Mouse (Mus musculus) forebrain, embryonic 11.5 days (tissue): Measurements from ENCODE around the gene Atrn. TPM values are rescaled to one million over a fixed set of nuclear protein-coding genes. Genes with fewer than 3 reads are reported as not detected.

ENCODE experiments used
- ATAC-seq: fragments of 200-750 bp; cut with Nextera tagmentation; replicated peaks from 2 replicates; pipeline ENCODE4 v1.8.0; 2017; ENCODE audit warnings: moderate TSS enrichment; ENCODE audit not compliant: low FRiP score
- DNase-seq: peaks from one replicate; pipeline ENCODE4 v3.0.0-alpha.2; 2017; ENCODE audit warnings: low spot score
- H3K27ac ChIP-seq: fragments of 300-500 bp; sonication (generic); 2 replicates; pipeline ENCODE4 v1.5.1; 2014; ENCODE audit warnings: low read depth, low read length
- H3K27me3 ChIP-seq: fragments of 300-500 bp; sonication (generic); 2 replicates; pipeline ENCODE4 v1.6.1; 2014; ENCODE audit warnings: mild to moderate bottlenecking, low read length, mixed read lengths; ENCODE audit not compliant: control insufficient read depth, insufficient read depth
- H3K36me3 ChIP-seq: fragments of 300-500 bp; sonication (generic); 2 replicates; pipeline ENCODE4 v1.6.1; 2014; ENCODE audit warnings: mild to moderate bottlenecking, low read length, moderate library complexity, mixed read lengths; ENCODE audit not compliant: control insufficient read depth, insufficient read depth
- H3K4me1 ChIP-seq: fragments of 300-500 bp; sonication (generic); replicated peaks from 2 replicates; pipeline ENCODE4 v1.6.1; 2014; ENCODE audit warnings: low read length, mixed read lengths; ENCODE audit not compliant: control insufficient read depth, insufficient read depth
- H3K4me2 ChIP-seq: fragments of 300-500 bp; sonication (generic); 2 replicates; pipeline ENCODE4 v1.6.1; 2014; ENCODE audit warnings: low read depth, mild to moderate bottlenecking, low read length, moderate library complexity, mixed read lengths; ENCODE audit not compliant: severe bottlenecking
- H3K4me3 ChIP-seq: fragments of 300-500 bp; sonication (generic); 2 replicates; pipeline ENCODE4 v1.5.1; 2014; ENCODE audit warnings: low read depth, low read length
- H3K9ac ChIP-seq: fragments of 300-500 bp; sonication (generic); 2 replicates; pipeline ENCODE4 v1.6.1; 2014; ENCODE audit warnings: low read length
- H3K9me3 ChIP-seq: fragments of 300-500 bp; sonication (generic); 2 replicates; pipeline ENCODE4 v1.6.1; 2016; ENCODE audit warnings: low read length, mixed read lengths; ENCODE audit not compliant: control insufficient read depth
- WGBS: fragments of 180-500 bp; shearing (Covaris S2); extraction: QIAGEN DNeasy Blood & Tissue Kit; methylation state at CpG from one replicate; pipeline ENCODE4 v1.1.7; 2014; 5-methylcytosine and 5-hydroxymethylcytosine counted together
- polyA plus RNA-seq: library from polyadenylated mRNA; unstranded; fragments of >200 nt; fragmentation: Nextera tagmentation; extraction: Ambion mirVana; gene quantifications from 2 replicates; pipeline ENCODE4 v1.2.1, GENCODE M21; 2014

Gene Atrn
- polyA plus RNA-seq: 11.3 TPM in 2 replicates

DNA sequence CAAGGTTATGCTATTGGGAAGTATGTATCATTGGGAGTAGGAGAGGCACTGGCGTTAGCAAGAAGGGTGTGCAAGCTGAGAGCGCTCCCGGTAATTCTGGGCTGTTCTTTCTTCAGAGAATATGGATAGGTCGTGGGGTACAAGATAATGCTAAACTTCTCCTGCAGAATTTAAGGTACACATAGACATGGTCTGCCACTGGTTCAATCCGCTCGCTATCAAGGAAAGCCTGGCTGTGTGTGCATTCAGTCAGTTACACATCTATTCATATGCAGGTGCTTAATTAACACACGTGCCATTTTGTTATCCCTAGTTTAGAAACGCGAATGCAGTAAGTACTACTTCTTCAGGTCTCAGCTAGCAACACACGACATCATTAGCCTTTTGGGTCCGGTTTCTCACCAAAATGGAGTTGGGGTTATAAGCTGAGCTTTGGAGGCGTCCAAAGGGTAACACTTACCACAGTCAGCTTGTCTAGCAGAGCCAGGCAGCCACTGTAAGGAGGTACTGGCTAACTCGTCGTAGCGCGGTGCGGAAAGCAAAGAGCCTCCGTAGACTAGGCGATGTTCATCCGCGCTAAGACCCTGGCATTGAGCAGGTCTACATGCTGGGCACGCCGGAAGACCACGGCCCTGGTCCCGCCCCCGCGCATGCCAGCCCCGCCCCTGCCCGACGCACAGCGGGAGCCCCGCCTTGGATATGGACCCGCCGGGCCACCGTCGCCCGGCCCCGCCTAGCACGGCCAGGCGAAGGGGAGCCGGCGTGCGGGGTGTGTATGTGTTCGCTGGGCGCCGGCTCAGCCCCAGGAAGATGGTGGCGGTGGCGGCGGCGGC, at the start of gene Atrn, which contains the start of gene 4930402H24Rik:
Gene Atrn (plus strand): TSS at position 745 of the 833 bp plus-strand sequence.
Gene 4930402H24Rik (minus strand): TSS at position 656 of the 833 bp plus-strand sequence.
- no peaks in the 10 kb centered on the region for H3K9me3 ChIP-seq
- peaks cover 5% of the 10 kb centered on the region for H3K4me1 ChIP-seq
- H3K4me3 ChIP-seq: peak within 1 kb of the TSS; percentile 98
- 7% methylated on average over 46 of the region's 50 CpGs for WGBS
- no peaks in the 10 kb centered on the region for H3K36me3 ChIP-seq
- ATAC-seq (peak; percentile 97), DNase-seq (peak; percentile 98)
- H3K27ac ChIP-seq: peak within 1 kb of the TSS; percentile 70
- peak within 1 kb of the TSS; percentile 69 for H3K4me2 ChIP-seq
- no peaks in the 10 kb centered on the region for H3K27me3 ChIP-seq
- H3K9ac ChIP-seq: peak within 1 kb of the TSS; percentile 86

DNA sequence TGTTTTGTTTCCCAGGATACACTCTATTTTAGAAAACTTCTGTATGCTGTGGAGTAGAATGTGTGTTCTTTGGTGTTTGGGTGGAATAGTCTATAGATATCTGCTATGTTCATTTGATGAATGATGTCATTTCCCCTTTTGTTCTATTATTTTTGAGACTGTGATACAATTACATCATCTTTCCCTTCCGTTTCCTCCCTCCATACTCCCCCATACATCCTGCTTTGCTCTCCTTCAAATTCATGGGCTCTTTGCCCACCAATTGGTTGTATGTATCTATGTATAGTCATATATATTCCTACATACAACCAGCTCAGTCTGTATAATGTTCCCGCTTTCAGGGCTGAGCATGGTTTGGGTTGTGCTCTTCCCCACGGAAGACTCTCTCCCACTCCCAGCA, 44.2 kb upstream of the Atrn start:
- H3K9ac ChIP-seq: no peak overlapping the region
- ATAC-seq: no peak
- H3K4me1 ChIP-seq: no peaks in the 10 kb centered on the region
- no peak overlapping the region for H3K27ac ChIP-seq
- no peak overlapping the region for H3K4me2 ChIP-seq
- no peak for DNase-seq
- H3K9me3 ChIP-seq: no peaks in the 10 kb centered on the region
- 83% methylated on average over 3 of the region's 3 CpGs for WGBS
- no peaks in the 10 kb centered on the region for H3K36me3 ChIP-seq
- no peaks in the 10 kb centered on the region for H3K27me3 ChIP-seq
- H3K4me3 ChIP-seq: no peak overlapping the region

DNA sequence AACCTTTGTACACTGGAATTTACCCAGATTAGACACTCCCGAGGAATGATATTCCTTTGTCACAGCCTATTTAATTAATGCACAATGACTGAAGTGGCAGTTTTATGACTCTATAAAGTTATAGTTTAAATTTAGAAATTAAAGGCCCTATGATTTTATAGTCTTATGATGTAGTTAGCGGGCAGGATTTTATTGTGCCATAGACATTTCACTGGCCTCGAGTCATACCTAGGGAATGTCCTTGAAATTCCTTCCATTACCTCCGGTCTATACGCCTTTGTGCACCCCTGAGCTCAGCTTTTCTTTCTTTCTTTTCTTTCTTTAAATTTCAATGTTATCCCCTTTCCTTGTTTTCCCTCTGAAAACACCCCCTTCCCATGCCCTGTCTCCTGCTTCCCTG, 35.4 kb upstream of the Atrn start:
- H3K4me2 ChIP-seq: no peak overlapping the region
- no peaks in the 10 kb centered on the region for H3K9me3 ChIP-seq
- H3K9ac ChIP-seq: no peak overlapping the region
- no peak overlapping the region for H3K27ac ChIP-seq
- ATAC-seq (no peak), DNase-seq (no peak)
- H3K36me3 ChIP-seq: no peaks in the 10 kb centered on the region
- no peak overlapping the region for H3K4me3 ChIP-seq
- no peaks in the 10 kb centered on the region for H3K4me1 ChIP-seq
- no peaks in the 10 kb centered on the region for H3K27me3 ChIP-seq
- WGBS: 89% methylated on average over 5 of the region's 5 CpGs

DNA sequence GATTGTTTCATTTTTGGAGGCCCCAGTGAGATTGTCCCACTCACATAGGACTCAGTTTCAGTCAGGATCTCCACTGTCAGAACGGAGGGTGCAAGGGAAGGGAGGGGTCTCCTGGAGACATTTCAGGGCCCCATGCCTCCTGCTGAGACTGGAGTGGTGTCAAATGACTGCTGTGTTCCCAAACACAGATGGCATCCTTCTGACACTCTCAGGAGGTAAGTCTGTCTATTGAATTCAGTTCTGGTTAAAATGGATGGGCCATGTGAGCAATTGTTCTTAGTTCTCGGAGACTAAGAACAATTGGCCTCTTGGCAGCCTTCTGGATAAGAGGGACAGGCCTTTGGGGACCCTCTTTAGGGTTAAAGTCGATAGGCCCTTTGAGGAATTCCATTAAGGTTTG, 28.9 kb upstream of the Atrn start:
- Histone ChIP-seq H3K4me2 (no peak overlapping the region), H3K36me3 (no peaks in the 10 kb centered on the region), H3K9ac (no peak overlapping the region), H3K9me3 (no peaks in the 10 kb centered on the region), H3K4me3 (no peak overlapping the region), H3K4me1 (no peaks in the 10 kb centered on the region), H3K27me3 (no peaks in the 10 kb centered on the region), H3K27ac (no peak overlapping the region)
- 69% methylated on average over 3 of the region's 3 CpGs for WGBS
- ATAC-seq (no peak), DNase-seq (no peak)

DNA sequence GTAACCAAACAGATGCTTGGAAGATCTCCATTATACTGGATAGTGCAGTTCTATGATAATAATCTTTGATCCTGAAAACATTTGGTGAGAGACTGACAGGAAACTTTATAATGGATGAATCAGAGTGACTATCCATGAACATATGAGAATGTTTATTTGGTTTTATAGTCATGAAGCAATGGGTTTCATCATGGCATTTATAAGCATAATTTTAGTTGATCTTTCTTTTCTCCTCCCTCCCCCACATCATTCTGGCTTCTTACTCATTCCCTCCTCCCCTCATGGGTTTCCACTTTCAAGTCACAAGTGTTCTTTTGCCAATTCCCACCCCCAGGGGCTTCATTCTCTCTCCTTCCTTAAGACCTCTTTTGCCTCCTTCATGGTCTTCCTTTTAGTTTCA, 19.3 kb upstream of the Atrn start:
- Histone ChIP-seq H3K4me2 (no peak overlapping the region), H3K9me3 (no peaks in the 10 kb centered on the region), H3K9ac (no peak overlapping the region), H3K36me3 (no peaks in the 10 kb centered on the region), H3K4me3 (no peak overlapping the region), H3K27ac (no peak overlapping the region), H3K27me3 (no peaks in the 10 kb centered on the region), H3K4me1 (no peaks in the 10 kb centered on the region)
- DNase-seq (no peak), ATAC-seq (no peak)

DNA sequence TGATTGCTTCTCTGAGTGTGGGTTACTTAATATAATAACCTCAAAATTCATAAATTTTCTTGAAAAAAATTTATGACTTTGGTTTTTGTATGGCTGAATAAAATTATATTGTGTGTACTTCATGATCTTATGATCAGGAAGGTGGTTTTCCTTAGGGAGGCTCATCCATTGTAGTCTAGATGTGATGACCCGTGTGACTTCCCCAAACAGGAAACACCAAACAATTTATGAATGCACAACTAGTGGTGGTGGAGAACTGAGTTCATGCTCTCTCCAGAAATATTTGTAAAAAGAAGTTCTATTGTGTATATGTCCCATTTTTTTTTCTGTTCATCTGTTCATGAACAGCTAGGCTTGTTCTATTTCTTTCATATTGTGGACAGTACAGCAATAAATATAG, 18.8 kb upstream of the Atrn start:
- no peak overlapping the region for H3K4me3 ChIP-seq
- 88% methylated on average over 1 of the region's 1 CpGs for WGBS

DNA sequence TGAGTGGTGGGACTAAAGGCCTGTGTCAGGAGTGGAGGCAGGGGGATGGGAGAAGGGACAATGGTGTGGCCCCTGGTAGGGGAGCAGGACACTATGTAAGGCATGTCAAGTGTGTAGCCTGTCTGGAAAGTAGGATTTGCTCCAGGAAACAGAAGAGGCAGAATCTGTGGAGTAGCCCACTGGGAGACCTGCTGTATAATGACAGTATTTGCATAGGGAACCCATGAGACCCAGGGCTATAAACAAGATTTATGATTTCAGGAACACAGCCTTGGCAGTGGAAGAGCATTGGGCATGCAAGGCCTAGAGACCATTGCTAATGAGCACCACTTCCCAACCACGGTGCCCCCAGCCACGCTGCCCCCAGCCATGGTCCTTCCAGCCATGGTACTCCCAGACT, 9.4 kb upstream of the Atrn start:
- no peak for ATAC-seq
- H3K27ac ChIP-seq: no peak overlapping the region

More for the DNA sequence above, 18.8 kb upstream of the Atrn start:
- no peak overlapping the region for H3K27ac ChIP-seq
- no peaks in the 10 kb centered on the region for H3K9me3 ChIP-seq
- no peaks in the 10 kb centered on the region for H3K36me3 ChIP-seq
- H3K27me3 ChIP-seq: no peaks in the 10 kb centered on the region
- no peak for ATAC-seq
- H3K9ac ChIP-seq: no peak overlapping the region
- DNase-seq: no peak
- no peak overlapping the region for H3K4me2 ChIP-seq
- H3K4me1 ChIP-seq: no peaks in the 10 kb centered on the region

DNA sequence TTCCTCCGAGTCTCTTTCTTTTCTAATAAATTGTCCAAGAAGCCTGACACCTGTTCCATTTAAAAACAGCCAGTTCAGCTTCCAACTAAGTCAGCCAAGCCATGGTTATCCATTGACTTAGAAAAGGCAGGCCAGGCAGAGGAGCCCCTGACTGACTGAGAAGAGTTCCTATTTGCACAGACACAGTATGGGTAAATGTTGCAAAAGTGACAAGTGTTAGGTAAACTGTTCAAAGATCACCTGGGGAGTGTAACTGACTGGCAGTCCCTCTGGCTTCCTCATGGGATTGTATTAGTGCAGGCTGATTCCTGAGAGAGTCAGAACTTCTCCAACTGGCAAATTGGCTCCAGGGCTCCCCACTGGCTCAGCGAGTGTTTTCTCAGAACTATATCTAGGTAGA, 8.4 kb upstream of the Atrn start:
- Histone ChIP-seq H3K9me3 (no peaks in the 10 kb centered on the region), H3K4me3 (no peak overlapping the region), H3K36me3 (no peaks in the 10 kb centered on the region), H3K4me2 (no peak overlapping the region), H3K4me1 (no peaks in the 10 kb centered on the region), H3K27ac (no peak overlapping the region), H3K27me3 (no peaks in the 10 kb centered on the region), H3K9ac (no peak overlapping the region)
- no peak for ATAC-seq
- DNase-seq: no peak
- 86% methylated on average over 2 of the region's 2 CpGs for WGBS

More for the DNA sequence above, 9.4 kb upstream of the Atrn start:
- Histone ChIP-seq H3K4me3 (no peak overlapping the region), H3K9me3 (no peaks in the 10 kb centered on the region), H3K36me3 (no peaks in the 10 kb centered on the region), H3K9ac (no peak overlapping the region), H3K4me2 (no peak overlapping the region), H3K27me3 (no peaks in the 10 kb centered on the region), H3K4me1 (no peaks in the 10 kb centered on the region)
- DNase-seq: no peak
- WGBS: 92% methylated on average over 2 of the region's 2 CpGs

DNA sequence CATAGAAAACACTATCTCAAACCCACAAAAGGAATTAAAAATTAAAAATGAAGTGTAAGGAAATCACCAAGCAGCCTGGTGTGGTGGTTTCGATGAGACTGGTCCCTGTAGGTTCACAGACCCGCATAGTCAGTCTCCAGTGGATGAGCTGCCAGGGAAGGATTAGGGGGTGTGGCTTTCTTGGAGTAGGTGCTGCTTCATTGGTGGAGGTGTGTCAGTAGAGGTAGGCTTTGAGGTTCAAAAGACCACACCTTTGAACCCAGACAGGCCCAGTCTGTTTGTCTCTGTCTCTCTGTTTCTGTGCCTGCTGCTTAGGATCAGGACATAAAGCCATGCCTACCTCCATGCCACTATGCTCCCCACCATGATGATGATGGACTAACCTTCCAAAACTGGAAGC, 7.5 kb upstream of the Atrn start:
- Histone ChIP-seq H3K27me3 (no peaks in the 10 kb centered on the region), H3K9ac (no peak overlapping the region), H3K4me2 (no peak overlapping the region), H3K4me3 (no peak overlapping the region), H3K4me1 (no peaks in the 10 kb centered on the region), H3K27ac (no peak overlapping the region), H3K36me3 (no peaks in the 10 kb centered on the region), H3K9me3 (no peaks in the 10 kb centered on the region)
- ATAC-seq: no peak
- WGBS: 82% methylated on average over 2 of the region's 2 CpGs
- DNase-seq: no peak
